Mouse (Mus musculus): ENCODE measurements at regions not wholly inside any gene's neighbourhood (a gene's known extent, or its start where the extent isn't known, plus 50 kb on each side); places are given as distances from the start of the nearest gene placed in this dataset.

DNA sequence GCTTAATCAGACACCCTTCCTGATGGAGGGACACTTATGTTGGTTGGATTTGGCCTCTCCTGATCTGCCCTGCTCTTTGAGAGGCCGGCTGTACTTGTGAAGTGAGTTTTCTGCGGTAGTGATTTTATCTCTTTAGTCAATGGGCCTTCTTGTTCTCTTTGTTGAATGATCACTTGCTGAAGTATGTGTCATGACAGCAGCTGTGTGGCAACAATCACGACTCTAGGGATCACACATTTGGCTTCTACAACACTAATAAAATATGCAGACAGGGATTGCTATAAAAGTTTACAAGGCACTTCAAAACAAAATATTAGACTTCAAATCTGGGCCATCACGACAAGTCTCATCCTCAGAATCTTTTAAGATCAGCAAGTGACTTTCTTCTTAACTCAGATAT, 57.8 kb upstream of the Rbms1 start:
- DNase-seq (ENCODE audit: extremely low spot score, low read depth, low spot score), result no peak

- no peak for DNase-seq (ENCODE audit: extremely low spot score, low read depth, low spot score)
Measured at GRCm38 (mm10) chr2:61013006-61013405, 50.0 kb upstream of the Rbms1 start.
